Mouse (Mus musculus) cerebellum, postnatal 36 days (tissue): ENCODE results near the gene Xpc.
A peak's percentile ranks its signal among the peaks of the same experiment; 100 is the strongest.

Source experiments
- DNase-seq, 2 experiments: peaks; one replicate each; pipeline ENCODE4 v3.0.0; 2021 to 2022; ENCODE audit warnings: mixed read lengths in 2 of 2

Gene Xpc

DNA sequence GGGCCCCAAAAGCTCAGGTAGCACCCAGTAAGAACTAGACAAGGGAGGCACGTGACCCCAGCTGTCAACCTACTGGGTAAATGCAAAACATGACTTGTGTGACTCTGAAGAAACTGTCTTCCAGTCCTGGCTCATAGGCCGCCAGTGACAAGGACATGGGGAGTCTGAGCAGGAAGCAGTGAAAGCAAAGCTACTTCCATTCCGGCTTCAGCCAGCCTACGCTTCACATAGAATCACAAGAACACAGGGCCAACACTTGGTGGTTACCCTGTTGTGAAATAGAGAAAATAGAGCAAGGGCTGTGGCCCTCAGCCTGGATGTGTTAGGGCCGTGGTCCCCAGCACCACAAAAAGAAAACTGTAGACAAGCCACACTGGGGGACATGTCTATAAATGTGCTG lies 7.1 kb upstream of the Xpc start:
- DNase-seq = no peak

DNA sequence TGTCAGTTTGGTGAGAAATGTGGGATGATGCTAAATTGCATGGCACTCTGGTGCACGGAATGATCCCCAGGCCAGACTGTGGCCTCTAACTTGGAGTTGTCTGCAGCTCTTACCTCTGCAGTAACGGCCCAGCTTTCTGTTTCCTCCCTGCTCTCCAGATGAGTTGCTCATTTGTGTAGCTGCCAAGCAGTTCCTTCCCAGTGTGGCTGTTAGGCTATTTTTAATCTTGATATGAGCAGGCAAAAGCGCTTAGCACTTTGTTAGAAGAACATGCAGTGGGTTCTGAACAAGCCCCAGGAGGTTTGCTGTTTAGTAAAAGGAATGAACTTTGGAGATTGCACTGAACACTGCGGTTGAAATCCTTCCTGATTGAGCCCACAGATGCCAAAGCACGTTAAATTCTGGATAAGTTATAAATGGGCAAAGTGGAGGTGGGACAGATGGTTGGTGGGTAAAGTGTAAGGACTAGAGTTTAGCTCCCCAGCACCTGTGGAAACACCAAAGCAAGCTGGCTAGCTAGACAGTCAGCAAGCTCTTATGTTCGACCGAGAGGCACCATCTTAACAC lies 2.8 kb upstream of the Xpc start:
- no peak for DNase-seq

DNA sequence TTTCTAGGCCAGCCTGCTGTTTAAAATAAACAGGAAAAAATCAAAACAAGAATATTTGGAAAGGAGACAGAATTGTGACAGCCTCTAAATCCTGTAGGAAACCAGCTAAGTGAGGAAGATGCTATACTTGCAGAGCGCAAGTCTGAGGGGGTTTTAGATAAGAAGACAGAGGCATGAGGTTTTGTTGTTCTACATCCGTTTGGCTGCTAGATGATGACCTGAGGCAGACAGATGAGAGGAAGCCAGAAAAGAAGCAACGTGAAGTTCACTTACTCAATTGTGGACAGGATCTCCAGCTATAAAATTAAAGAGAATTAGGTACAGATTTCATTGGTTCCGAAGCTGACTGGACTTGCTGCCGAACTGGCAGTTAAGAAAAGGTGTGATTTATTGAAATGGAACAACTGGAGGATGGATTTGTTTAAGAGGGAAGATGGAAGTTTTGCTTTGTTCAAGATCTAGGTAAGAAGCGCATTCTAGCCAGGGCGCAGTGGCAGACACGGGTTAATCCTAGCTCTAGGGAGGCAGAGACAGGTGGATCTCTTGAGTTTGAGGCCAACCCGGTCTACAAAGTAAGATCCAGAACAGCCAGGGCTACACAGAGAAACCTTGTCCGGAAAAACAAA lies 838 bp downstream of the Xpc start:
- no peak for DNase-seq

DNA sequence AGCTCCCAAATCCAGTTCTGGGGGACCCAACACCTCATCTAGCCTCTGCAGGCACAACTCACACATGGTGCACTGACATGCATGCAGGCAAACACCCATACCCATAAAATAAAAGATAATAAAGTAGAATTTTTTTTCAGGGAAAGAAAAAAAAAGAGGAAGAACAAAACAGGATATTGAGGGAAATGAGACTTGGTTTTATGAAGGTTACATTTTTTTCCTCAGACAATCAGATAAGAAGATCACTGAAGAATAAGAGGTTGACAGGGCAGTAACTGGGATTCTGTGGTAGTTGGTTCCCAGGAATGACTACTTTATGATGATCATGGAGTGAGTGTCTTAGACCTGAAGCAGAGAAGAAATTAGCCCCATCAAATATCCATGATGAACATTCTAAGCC lies 1.6 kb downstream of the Xpc start:
- DNase-seq = no peak

DNA sequence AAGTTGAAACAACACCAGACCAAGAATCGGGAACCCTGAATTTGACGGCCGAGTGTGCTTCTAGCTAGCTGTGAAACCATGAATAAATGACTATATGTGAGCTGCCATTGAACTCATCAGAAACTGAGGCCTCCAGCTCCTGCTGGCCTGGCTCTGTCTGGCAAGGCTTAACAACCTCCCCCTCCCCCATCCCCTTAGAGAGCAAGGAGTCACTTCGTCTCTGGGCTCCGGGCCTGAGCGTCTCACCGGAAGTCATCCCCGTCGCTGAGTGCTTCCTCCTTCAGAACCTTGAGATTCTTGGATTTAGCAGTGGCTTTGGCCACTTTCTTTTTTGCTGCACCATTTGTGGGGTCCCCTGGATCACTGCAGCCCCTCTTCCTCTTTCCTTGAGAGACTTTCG lies 5.5 kb downstream of the Xpc start:
- DNase-seq = no peak

DNA sequence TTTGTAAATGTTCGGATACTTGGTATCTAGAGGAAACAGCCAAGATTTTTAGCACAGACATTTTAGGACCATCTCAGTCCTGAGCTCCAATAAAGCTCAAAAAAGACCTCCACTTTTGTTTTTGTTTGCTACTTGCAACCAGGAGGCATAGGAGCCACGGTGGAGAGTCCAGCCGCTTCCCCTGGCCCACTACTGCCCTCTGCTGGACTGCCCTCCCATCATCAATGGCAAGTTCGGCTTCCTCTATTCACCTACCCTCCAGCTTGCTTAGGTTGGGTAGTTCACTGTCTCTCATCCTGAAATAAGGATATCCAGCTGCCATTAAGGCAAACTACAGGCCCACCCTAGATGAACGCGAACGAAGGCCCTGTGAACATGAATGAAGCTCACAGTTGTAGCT lies 6.4 kb downstream of the Xpc start:
- DNase-seq = peak; percentile 49 to 65

DNA sequence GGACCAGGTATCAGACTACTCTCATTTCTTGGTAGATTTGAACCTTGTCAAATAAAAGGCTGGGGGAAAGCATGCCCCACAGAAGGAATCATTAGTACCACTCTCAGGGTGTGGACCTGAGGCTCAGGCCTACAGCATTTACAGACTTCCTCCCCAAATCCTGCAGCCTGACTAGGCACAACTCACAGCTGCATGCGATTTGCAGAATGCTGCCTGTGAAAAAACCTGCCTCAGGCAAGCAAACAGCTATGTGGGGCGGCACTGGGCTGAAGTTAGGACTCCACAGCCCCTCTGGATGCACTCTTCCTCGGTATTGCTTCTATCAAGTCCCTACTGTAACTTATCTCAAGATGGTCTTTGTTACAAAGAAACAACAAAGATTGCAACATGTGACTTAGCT lies 7.6 kb downstream of the Xpc start:
- DNase-seq = no peak

DNA sequence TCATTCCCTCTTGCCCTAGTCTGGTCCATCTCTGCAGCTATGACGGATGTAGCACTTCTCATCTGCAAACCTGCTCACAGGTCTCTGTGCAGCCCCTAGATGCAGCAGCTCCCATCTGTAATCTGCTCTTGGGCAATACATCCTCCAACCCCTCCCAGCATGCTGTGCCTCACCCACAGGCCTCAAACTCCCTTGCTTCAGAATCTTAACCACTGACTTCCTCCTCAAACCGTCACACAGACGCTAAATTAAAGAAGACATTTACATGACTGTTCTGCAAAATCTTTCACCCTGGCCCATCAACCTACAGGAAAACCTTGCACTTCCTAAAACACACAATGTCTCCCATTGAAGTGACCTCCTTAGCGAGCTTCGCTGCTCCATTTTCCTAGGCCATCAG lies 9.7 kb downstream of the Xpc start:
- no peak for DNase-seq

DNA sequence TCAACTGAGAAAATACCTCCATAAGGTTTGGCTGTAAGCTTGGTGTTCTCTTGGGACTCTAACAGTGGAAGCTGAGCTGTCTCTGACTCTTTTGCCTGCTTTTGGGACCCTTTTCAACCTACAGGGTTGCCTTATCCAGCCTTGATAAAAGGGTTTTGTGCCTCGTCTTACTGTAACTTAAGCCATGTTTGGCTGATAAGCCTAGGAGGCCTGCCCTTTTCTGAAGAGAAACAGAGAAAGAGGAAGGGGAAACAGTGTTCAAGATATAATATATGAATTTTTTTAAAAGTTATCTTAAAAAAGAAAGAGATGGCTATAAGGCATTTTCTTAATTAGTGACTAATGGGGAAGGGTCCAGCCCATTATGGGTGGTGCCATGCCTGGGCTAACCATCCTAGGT lies 12.4 kb downstream of the Xpc start:
- DNase-seq = no peak

DNA sequence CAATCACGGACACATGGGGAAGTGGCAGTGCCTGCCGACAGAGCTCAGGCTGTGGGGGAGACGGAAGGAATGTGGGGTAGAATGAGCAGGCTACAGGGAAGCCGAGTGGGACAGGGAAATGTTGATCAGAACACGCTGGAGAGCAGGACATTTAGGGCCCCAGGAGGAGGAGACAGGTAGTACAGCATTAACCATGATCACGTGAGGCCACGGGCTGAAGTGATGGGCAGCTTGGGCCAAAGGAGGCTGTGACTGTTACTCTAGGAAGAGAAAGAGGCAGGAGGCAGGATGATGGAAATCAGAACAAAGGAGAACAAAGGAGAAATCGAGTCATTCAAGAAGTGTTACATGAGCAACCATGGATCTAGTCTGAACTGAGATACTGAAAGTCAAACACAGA lies 21.2 kb downstream of the Xpc start:
- no peak for DNase-seq

DNA sequence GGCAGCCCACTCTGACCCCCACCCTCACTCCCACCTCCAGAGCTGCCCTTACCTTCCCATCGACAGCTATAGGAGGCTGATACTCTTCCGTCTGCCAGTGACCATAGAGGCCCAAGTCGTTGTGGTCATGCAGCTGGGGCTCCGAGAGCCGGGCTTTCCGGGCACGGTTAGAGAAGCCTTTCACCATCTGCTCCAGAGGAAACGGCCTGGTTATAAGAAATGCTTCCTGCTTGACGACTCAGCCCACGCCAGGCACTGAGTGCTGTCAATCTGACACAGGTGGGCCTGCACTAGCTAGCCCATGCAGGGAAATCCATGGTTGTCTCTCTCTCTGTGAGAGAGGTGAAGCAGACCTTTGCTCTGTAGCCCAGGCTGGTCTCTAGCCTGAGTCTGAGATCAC lies 22.6 kb downstream of the Xpc start:
- no peak for DNase-seq

DNA sequence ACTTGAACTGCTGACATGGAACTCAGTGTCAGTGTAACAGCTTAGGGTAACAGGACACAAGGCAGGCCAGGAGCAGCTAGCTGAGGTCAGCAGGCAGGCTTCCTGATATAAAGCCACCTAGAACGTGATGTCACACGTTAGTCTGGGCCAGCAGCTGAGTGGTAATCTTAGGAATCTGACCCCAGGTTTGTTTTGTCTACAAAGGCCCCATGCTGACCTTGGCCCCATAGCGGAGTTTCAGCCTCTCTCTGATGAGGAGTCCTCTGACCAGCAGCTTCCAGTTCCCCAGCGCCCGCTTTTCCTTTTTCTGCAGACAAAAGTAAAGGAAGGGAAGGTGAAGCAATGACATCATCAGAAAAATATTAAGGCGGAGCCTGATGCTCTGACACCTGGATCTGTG lies 24.7 kb downstream of the Xpc start:
- DNase-seq = no peak

DNA sequence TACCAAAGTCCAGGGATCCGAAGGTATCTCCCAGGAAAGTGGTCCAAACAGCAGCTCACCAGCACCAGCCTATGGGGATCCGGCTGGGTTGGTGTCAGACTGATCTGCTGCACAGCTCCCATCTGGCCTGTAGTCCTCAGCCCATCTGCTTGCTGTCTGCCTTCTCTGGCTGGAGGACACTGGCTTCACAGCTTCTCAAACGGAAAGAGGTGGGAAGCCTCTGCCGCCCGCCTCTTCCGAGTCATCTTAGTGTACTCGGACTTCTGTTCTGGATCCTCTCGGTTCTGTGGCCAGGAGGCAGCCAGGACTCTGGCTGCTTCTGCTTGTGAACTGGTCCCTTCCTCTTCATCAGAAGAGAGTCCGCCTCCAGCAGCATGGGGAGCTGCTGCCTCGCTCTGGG lies 25.8 kb downstream of the Xpc start:
- no peak for DNase-seq

DNA sequence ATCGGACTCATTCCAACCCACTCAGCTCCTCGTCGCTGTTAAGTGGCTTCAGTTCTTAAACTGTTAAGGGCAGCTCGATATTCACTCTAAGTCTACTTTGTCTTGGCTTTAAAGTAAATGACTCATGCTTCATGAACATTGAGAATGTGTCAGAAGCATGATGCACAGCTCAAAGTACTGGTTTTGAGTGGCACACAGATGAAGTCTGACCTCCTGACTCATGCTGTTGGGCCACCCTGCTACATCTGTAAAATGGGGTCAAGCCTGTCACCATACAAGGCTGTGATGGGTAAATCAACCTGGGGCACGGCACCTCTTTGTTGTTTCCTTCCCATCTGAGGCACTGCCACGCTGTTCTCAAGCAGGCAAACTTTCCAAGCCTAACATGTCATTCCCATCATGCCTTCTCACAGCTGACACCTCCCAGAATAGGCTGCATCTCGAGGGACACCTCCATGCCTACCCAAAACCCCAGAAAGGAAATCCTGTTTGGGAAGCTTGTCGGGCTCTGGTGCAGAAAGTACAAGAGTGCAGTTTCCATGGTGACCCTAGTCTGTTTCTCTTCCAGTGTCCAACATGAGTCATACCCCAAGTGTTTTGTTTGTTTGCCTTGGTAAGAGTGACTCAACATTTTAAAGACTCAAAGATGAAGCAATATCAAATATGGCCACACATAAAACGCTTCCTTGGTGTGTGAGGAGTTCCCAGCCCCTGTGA lies 27.0 kb downstream of the Xpc start:
- no peak for DNase-seq

DNA sequence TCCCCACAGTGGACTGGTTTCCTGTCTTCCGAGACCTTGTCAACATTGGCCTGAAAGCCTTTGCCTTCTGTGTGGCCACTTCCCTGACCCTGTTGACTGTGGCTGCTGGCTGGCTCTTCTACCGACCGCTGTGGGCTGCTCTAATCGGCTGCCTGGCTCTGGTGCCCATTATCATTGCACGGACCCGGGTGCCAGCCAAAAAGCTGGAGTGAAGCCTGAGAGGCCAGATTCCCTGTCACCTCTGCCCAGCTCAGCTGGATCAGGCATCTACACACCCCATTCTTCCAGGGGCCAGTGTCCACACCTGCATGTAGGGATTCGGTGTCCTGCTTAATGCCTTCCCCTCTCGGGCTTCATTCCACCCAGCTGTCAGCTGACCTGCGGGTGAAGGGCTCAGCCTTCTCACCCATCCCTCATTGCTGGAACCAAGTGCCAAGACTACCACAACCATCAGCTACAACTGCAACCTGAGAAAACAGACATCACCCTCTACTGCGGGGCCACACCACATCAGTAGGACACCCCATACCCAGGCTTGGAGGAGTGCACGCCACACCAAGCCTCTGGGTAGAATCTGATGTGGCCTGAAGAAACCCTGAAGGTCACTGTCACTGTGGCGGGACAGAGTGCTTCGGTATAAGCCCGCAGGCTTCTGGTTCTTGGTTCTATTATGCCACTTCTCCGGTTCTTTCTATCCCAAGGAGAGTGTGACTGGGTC lies 28.8 kb downstream of the Xpc start:
- no peak for DNase-seq

DNA sequence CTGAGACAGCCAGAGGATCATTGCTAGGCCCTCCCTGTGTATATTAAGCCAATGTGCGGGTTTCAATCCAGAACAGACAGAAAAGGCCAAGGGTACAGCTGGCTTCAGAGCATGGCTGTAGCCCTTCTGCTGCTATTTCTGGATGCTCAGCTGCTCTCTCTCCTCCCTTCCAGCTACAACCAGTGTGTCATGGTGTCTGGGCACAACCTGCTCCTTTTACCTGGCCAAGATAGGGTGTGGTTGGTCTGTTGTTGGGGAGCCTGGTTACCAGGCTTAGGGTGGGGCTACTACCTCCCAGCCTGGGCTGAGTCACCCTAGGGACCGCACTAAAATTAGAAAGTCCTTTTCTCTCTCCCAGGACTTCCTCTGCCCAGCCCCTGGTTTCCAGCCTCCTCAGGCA lies 32.3 kb downstream of the Xpc start:
- no peak for DNase-seq

DNA sequence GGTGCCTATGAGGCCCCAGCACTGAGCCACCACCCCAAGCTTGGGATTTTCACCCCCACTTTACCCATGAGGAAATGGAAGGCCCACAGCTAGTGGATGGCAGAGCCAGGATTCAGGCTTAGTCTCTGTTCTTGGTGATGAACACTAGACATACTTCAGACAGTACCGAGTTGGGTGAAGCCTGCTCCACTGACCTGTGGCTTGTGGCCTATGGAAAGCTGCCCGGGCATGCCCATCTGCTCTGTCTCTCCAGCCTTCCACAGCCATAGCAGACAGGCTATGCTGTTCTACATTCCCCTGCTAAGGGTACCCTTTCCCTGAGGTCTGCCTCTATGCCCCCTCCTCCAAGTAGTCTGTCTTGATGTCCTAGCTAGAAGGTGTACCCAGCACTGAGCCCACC lies 39.1 kb downstream of the Xpc start:
- no peak for DNase-seq

DNA sequence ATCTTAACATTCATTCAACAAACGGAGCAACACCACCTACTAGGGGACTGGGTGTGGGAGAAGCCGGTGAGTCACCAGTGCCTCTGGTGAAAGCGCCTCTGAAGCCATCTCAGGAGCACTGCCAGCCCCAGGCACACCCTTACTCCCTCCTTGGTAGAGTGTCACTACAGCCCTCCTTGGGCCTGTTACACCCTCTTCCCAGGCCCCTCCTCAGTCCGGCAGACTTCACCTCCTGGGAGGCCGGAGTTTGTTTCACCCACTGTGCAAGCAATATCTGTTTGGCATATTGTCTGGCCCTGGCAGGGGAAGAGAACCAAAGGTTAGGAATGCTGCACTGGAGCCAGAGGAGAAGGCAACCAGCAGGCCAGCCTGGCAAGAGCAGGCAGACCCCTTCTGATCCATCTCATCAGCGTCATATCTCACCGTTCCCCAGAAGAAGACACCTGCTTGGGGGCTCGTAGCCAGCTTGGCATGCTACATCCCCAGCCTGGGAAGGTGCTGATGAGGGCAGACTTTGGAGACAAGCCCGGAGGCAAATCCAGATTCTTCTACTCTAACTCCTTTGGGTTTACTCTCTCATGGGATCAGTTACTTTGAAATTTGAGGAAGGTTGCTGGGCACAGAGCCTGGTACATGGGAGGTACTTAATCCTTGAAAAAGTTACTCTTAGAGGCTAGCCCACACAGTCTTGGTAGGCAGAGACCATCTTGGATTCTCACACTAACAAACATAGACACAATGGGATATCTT lies 41.1 kb downstream of the Xpc start:
- DNase-seq = no peak

DNA sequence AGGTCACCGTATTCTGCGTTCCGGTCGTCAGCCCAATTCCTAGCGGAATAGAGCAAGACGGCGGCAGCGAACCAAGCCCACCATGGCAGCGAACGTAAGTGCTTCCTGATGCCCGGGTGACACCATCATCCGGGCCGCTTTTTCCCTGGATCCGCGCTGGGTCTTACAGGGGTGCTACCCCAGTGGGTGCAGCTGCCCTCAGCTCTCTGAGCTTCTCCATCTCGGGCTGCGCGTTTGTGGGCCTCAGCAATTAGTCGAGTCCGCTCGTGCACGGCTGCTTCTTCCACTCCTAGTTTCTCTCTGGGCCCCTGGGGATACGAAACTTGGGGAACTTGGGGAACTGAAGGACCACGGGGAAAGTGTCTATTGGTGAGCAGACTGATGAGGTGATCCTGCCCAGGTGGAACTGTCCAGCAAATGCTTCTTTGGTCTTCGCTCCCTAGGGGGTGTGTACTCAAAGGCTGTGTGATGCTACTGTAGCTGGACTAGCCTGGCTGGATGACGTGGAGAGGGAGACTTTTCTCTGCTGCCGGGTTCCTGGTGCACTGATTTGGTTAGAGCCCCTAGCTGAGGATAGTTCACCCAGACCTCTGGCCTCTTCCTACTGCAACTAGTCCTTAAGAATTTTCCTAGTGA lies 41.8 kb downstream of the Xpc start:
- DNase-seq = no peak

DNA sequence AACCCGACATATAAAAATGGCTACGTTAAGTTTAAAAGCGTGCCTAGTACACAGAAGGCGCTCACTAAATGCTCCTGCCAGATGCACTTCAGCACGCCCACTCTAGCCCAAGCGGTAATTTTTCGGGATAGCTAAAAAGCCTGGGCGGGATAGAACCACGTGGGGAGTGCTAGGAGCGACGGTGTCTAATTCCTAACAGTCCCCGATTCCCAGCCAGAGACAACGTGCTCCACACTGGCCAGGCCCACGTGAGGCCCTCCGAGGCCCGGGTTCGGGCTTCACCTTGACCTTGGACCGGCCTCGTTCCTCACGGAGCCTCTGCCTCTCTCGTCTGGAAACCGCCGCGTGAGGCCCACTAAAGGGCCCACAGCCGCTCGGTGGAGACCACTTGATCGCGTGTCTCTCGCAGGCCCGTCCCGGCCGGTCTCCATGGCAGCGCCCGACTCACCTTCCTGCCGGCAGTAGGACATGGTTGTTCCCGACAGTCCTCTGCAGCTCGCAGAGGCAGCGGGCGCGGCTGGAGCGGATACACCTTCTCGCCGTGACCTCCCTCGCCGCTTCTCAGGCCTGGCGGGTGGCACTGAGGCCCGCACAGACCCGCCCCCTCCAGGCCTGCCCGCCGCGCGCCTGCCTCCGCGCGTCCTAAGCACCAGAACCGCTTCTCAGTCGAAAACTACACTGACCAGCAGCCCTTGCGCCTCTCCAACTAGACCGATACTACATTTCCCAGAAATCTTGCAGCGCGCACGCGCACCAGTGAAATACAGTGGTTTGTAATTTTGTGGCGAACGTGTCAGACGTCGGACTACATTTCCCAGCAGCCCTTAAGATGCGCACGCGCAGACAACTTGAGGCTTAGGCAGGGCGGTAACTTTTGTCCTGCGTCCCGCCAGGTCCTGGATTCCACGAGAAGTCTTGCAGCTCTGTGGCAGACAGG lies 42.6 kb downstream of the Xpc start, which contains the start of the genes Chchd4 and Tmem43:
Chchd4 (minus strand) TSS at position 679 of the 937 bp plus-strand sequence.
Tmem43 (plus strand) TSS at position 836 of the 937 bp plus-strand sequence.
- DNase-seq = peak; percentile 99

DNA sequence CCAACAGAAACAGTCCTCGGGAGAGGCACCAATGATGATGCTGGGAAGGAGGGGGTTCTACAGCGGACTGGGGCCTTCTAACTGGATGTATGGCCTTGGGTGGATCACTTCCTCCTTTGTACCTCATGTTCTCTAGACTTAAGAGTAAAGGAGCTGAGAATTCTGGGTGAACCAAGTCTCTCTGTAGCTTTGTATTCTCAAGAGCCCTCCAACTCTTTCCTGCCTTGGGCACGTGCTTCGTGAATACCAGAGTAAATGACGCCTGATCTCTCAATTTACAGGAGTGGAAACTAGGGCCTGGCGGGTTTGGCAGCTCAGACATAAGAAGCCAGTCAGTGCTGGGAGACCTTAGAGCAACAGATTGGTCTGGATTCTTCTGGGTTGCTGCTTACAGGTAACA lies 43.4 kb downstream of the Xpc start:
- DNase-seq = no peak
